Mouse (Mus musculus): ENCODE data around the gene Mageb18. TPM values are rescaled to one million over a fixed set of nuclear protein-coding genes. Genes with fewer than 3 reads are reported as not detected.

Mageb18 gene
- not detected for total RNA-seq (2023)

GRCm38 (mm10) chrX:92599472-92599871 is at the start of gene Mageb18:
Gene Mageb18 (minus strand): TSS chrX:92599572.

GRCm38 (mm10) chrX:92489649-92490048 is 109.7 kb downstream of the Mageb18 start, which contains the start of gene Gm5941:
Gene Gm5941 (plus strand): TSS chrX:92489949.

Other genes with a start within 250 kb of the Mageb18 start
- not detected for gene Gm5941, start 109.6 kb downstream of the Mageb18 start, total RNA-seq (2023)